Mouse (Mus musculus) heart, postnatal 0 days (tissue): ENCODE measurements around the gene Nsrp1. TPM values are rescaled to one million over a fixed set of nuclear protein-coding genes. Genes with fewer than 3 reads are reported as not detected.

ENCODE experiments used
- ATAC-seq: fragments of 200-750 bp; cut with Nextera tagmentation; 2 replicates; pipeline ENCODE4 v1.8.0; 2017; ENCODE audit warnings: low read depth, moderate number of reproducible peaks, moderate library complexity; ENCODE audit not compliant: insufficient read depth
- DNase-seq: peaks from one replicate; pipeline ENCODE4 v3.0.0-alpha.2; 2016; ENCODE audit warnings: low spot score
- H3K27ac ChIP-seq: fragments of 300-500 bp; sonication (generic); 2 replicates; pipeline ENCODE4 v1.5.1; 2014; ENCODE audit warnings: low read depth, mild to moderate bottlenecking
- H3K27me3 ChIP-seq: fragments of 300-500 bp; sonication (generic); 2 replicates; pipeline ENCODE4 v1.6.1; 2014; ENCODE audit warnings: low read length, mixed read lengths; ENCODE audit not compliant: control insufficient read depth, insufficient read depth
- H3K36me3 ChIP-seq: fragments of 300-500 bp; sonication (generic); replicated peaks from 2 replicates; pipeline ENCODE4 v1.6.1; 2014; ENCODE audit warnings: low read length, mixed read lengths; ENCODE audit not compliant: control insufficient read depth, insufficient read depth
- H3K4me1 ChIP-seq: fragments of 300-500 bp; sonication (generic); 2 replicates; pipeline ENCODE4 v1.6.1; 2014; ENCODE audit warnings: antibody characterized with exemption; ENCODE audit not compliant: control insufficient read depth, insufficient read depth
- H3K4me2 ChIP-seq: fragments of 300-500 bp; sonication (generic); 2 replicates; pipeline ENCODE4 v1.6.1; 2014; ENCODE audit warnings: low read depth, mild to moderate bottlenecking, low read length, moderate library complexity
- H3K4me3 ChIP-seq: fragments of 300-500 bp; sonication (generic); 2 replicates; pipeline ENCODE4 v1.5.1; 2014; ENCODE audit warnings: low read depth, low read length
- H3K9ac ChIP-seq: fragments of 300-500 bp; sonication (generic); replicated peaks from 2 replicates; pipeline ENCODE4 v1.6.1; 2014; ENCODE audit warnings: low read depth, low read length, mixed read lengths
- H3K9me3 ChIP-seq: fragments of 300-500 bp; sonication (generic); replicated peaks from 2 replicates; pipeline ENCODE4 v1.6.1; 2016; ENCODE audit warnings: low read length; ENCODE audit not compliant: control insufficient read depth
- CTCF ChIP-seq: IDR thresholded peaks from 2 replicates; pipeline ENCODE4 v1.5.1; 2016; ENCODE audit warnings: antibody characterized with exemption, control low read depth, low read depth
- EP300 ChIP-seq: IDR thresholded peaks from 2 replicates; pipeline ENCODE4 v1.6.1; 2016; ENCODE audit warnings: antibody characterized with exemption, low read depth
- WGBS: fragments of 180-500 bp; shearing (Covaris S2); extraction: QIAGEN DNeasy Blood & Tissue Kit; methylation state at CpG from one replicate; pipeline ENCODE4 v1.1.7; 2014; 5-methylcytosine and 5-hydroxymethylcytosine counted together
- polyA plus RNA-seq: library from polyadenylated mRNA; unstranded; fragments of >200 nt; fragmentation: Nextera tagmentation; extraction: Ambion mirVana; gene quantifications from 2 replicates; pipeline ENCODE4 v1.2.1, GENCODE M21; 2015
- total RNA-seq: library from RNA; depleted of rRNA; stranded (reverse); fragments of >200 nt; gene quantifications from 2 replicates; pipeline ENCODE4 v1.2.3, GENCODE M21; 2014; ENCODE audit warnings: low replicate concordance

Nsrp1 gene
- total and polyA plus RNA-seq, 2 experiments from 2014 or later = 0.57 to 50.2 TPM

DNA sequence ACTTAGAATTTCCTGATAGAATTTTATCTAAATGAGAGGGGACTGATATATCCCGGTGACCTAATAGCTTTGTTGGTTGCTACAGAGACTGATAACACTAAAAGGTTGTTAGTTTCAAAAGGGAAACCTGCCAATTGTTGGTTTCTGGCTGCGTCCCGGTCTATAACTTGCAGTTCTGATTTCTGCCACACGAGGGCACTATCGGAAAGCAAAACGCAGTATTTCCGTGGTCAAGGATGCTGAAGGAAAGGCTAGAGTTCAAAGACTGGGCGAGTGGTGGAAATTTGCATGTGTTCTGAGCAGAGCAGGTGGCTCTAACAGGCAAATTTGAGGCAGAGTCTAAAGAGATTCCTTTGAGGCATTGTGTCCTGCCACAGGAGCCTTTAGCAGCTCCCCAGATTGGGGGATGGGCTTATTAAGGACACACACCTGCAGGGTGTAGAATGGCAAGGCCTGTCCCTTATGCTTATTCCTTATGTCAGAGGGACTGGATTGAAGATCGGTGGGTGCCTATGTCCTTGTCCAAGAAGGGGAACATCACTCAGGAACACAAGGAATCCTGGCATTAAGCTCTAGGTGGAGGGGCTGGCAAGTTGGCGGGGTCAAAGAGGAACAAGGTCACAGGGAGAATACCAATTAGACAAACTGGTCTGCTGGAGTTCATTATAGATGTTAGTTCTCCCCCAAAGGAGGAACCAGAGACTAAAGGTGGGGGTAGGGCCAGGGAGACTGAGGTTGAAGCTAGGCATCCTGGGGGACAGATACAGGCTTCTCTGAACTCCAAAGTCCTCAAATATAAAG is 22.1 kb upstream of the Nsrp1 start:
- TF ChIP-seq EP300 (no peak), CTCF (peak; percentile 98)
- Histone ChIP-seq H3K9me3 (no peaks in the 10 kb centered on the region), H3K4me1 (no peaks in the 10 kb centered on the region; the same call in 1 of the 2 replicates), H3K27ac (no peak overlapping the region), H3K4me2 (peak overlapping the region; percentile 1; the same call in 1 of the 2 replicates), H3K27me3 (peaks cover 6% of the 10 kb centered on the region; the same call in 1 of the 2 replicates), H3K9ac (no peak overlapping the region), H3K36me3 (no peaks in the 10 kb centered on the region), H3K4me3 (no peak overlapping the region)
- DNase-seq (peak; percentile 72), ATAC-seq (peak; percentile 51; the same call in 1 of the 2 replicates)
- WGBS = 15% methylated on average over 10 of the region's 10 CpGs

DNA sequence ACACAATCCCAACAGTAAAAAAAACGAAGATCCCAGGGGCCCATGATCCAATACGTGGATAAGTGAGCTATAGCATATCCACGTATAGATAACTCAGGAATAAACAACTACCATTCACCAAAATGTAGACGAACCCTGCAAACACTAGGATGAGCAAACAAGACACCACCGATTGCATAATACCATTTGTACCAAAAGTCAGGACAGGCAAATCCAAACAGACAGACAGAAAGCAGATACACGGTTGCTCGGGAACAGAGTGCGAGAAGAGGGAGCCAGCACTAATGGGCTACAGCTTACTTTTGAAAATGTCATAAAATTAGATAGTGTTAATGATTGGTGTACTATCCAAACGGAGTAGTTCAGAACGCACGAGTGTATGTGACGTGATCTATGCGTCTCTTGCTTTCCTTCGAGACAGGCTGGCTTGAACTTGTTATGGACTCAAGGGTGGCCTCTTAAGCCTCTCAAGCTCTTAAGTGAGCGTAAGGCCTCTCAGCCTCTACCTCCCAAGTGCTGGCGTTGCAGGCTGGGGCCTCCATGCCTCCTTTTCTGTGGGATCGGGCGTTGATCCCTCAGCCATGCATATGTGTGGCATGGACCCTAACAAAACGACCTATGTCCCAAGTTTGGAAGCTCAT is 20.2 kb upstream of the Nsrp1 start:
- Histone ChIP-seq H3K4me3 (no peak overlapping the region), H3K4me1 (no peaks in the 10 kb centered on the region; the same call in 1 of the 2 replicates), H3K9me3 (no peaks in the 10 kb centered on the region), H3K27ac (no peak overlapping the region), H3K36me3 (no peaks in the 10 kb centered on the region), H3K4me2 (no peak overlapping the region), H3K27me3 (peaks cover 6% of the 10 kb centered on the region; the same call in 1 of the 2 replicates), H3K9ac (no peak overlapping the region)
- TF ChIP-seq EP300 = no peak
- TF ChIP-seq CTCF = no peak
- ATAC-seq (no peak), DNase-seq (no peak)
- WGBS = 75% methylated on average over 19 of the region's 19 CpGs

DNA sequence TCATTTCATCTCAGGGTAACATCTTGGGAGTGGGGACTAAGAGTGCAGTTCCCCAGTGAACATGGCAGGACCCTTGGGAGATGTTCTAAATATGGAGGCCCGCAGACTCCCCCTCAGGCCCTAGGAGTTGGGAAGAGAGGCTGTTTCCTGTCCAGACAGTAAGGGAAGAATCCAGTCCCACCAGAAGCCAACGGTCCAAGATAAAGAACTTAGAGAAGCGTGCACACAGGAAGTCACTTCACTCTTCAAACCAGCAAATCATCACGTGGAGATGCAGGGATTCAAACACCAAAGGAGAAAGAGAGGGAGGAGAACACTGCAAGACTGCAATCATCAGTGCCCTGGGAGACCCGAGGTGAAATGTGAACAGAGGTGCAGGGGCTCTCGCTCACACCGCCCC is 18.8 kb upstream of the Nsrp1 start:
- no peak overlapping the region for H3K4me2 ChIP-seq
- DNase-seq (no peak), ATAC-seq (no peak)
- peaks cover 6% of the 10 kb centered on the region; the same call in 1 of the 2 replicates for H3K27me3 ChIP-seq
- no peaks in the 10 kb centered on the region; the same call in 1 of the 2 replicates for H3K4me1 ChIP-seq
- no peaks in the 10 kb centered on the region for H3K9me3 ChIP-seq
- H3K9ac ChIP-seq = no peak overlapping the region
- TF ChIP-seq CTCF (no peak), EP300 (no peak)
- H3K4me3 ChIP-seq = no peak overlapping the region
- WGBS = 45% methylated on average over 7 of the region's 7 CpGs
- 0 out of 2 replicates have a peak overlapping the region, but pooled peaks have one; percentile 30 for H3K27ac ChIP-seq
- no peaks in the 10 kb centered on the region for H3K36me3 ChIP-seq

DNA sequence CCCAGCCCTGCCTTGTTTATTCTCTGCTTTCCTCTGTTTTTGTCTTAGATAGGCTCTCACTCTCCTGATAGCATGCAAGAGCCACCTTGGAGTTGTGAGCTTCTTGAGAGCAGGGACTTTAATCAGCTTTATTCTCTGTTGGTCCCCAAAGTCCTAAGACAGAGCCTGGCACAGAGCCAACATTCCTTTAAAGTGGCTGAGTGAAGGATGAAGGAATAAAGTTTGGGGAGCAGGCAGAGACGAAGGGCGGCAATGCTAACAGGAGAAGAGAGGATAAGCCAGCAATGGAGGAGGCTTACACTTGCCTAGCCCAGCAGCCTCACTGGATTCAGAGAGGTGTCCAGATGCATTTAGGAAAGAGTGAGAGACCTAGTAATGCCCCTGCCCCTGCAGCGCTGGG is 18.3 kb upstream of the Nsrp1 start:
- H3K4me1 ChIP-seq = no peaks in the 10 kb centered on the region; the same call in 1 of the 2 replicates
- DNase-seq (no peak), ATAC-seq (no peak)
- H3K4me3 ChIP-seq = no peak overlapping the region
- no peaks in the 10 kb centered on the region for H3K36me3 ChIP-seq
- no peak for TF ChIP-seq CTCF
- TF ChIP-seq EP300 = no peak
- H3K4me2 ChIP-seq = no peak overlapping the region
- 0 out of 2 replicates have a peak overlapping the region, but pooled peaks have one; percentile 30 for H3K27ac ChIP-seq
- no peak overlapping the region for H3K9ac ChIP-seq
- WGBS = 56% methylated on average over 3 of the region's 3 CpGs
- H3K9me3 ChIP-seq = no peaks in the 10 kb centered on the region
- peaks cover 6% of the 10 kb centered on the region; the same call in 1 of the 2 replicates for H3K27me3 ChIP-seq

- Histone ChIP-seq H3K4me1 (no peaks in the 10 kb centered on the region; the same call in 1 of the 2 replicates), H3K27me3 (peaks cover 6% of the 10 kb centered on the region; the same call in 1 of the 2 replicates), H3K9ac (no peak overlapping the region), H3K4me3 (no peak overlapping the region), H3K27ac (no peak overlapping the region), H3K36me3 (no peaks in the 10 kb centered on the region), H3K4me2 (no peak overlapping the region), H3K9me3 (no peaks in the 10 kb centered on the region)
- no peak for DNase-seq
- ATAC-seq = no peak
- WGBS = 64% methylated on average over 9 of the region's 10 CpGs
- no peak for TF ChIP-seq CTCF
Observed at GRCm38 (mm10) chr11:77095206-77095605, 17.0 kb upstream of the Nsrp1 start.
